Mouse (Mus musculus): Measurements from ENCODE around the gene Slc39a7.
A peak's percentile ranks its signal among the peaks of the same experiment; 100 is the strongest.
"Not testable (repeated sequence)": the region's sequence is repeated elsewhere in the genome, so short reads cannot be mapped to it uniquely, and the experiment has no call there.

Gene Slc39a7

GRCm38 (mm10) chr17:34029890-34030595 lies 1.4 kb downstream of the Slc39a7 start:
- peak in 1 of 2 experiments; percentile 4 for DNase-seq

GRCm38 (mm10) chr17:34029150-34029889 lies 2.2 kb downstream of the Slc39a7 start:
- DNase-seq, result no peak

GRCm38 (mm10) chr17:34028501-34029149 lies 2.9 kb downstream of the Slc39a7 start:
- no peak for DNase-seq

GRCm38 (mm10) chr17:34027656-34028223 lies 3.7 kb downstream of the Slc39a7 start, which contains the start of gene H2-Ke6:
Gene H2-Ke6 (minus strand): TSS chr17:34028060.
- DNase-seq, result peak; percentile 91 to 95

GRCm38 (mm10) chr17:34026917-34027655 lies 4.4 kb downstream of the Slc39a7 start:
- peak; percentile 53 to 69 for DNase-seq

- no peak for DNase-seq
Measured at GRCm38 (mm10) chr17:34026221-34026620, 5.3 kb downstream of the Slc39a7 start.

GRCm38 (mm10) chr17:34025756-34026151 lies 5.7 kb downstream of the Slc39a7 start:
- DNase-seq, result peak in 1 of 2 experiments; percentile 39

- DNase-seq, result no peak
Measured at GRCm38 (mm10) chr17:34024861-34025755, 6.4 kb downstream of the Slc39a7 start.

- peak; percentile 90 to 92 for DNase-seq
Measured at GRCm38 (mm10) chr17:34024317-34024821, 7.1 kb downstream of the Slc39a7 start, which contains the start of gene Ring1. Gene Ring1 (minus strand): TSS chr17:34024680.

- peak in 1 of 2 experiments; percentile 10 for DNase-seq
Measured at GRCm38 (mm10) chr17:34023678-34024077, 7.8 kb downstream of the Slc39a7 start.

GRCm38 (mm10) chr17:34022987-34023386 lies 8.5 kb downstream of the Slc39a7 start:
- peak in 1 of 2 experiments; percentile 29 for DNase-seq

GRCm38 (mm10) chr17:34022414-34022783 lies 9.1 kb downstream of the Slc39a7 start:
- peak in 1 of 2 experiments; percentile 37 for DNase-seq

- DNase-seq, result peak in 1 of 2 experiments; percentile 20
Measured at GRCm38 (mm10) chr17:34021539-34022413, 9.7 kb downstream of the Slc39a7 start.

- DNase-seq, result no peak
Measured at GRCm38 (mm10) chr17:34013436-34013835, 18.0 kb downstream of the Slc39a7 start.

- no peak for DNase-seq
Measured at GRCm38 (mm10) chr17:34010156-34010555, 21.3 kb downstream of the Slc39a7 start.

- no peak for DNase-seq
Measured at GRCm38 (mm10) chr17:34006570-34006969, 24.9 kb downstream of the Slc39a7 start.

- DNase-seq, result peak; percentile 64 to 71
Measured at GRCm38 (mm10) chr17:34003426-34003825, 28.1 kb downstream of the Slc39a7 start.

GRCm38 (mm10) chr17:34000796-34001195 lies 30.7 kb downstream of the Slc39a7 start:
- DNase-seq, result not testable (repeated sequence)

GRCm38 (mm10) chr17:34000150-34000537 lies 31.3 kb downstream of the Slc39a7 start, which contains the start of gene H2-K1:
Gene H2-K1 (minus strand): TSS chr17:34000347.
- peak; percentile 81 to 84 for DNase-seq

Data from thymus, postnatal 36 days (tissue).